In genomic region chr8:124286461-124287124, GRCm38 (mm10) we compare ENCODE assay signal across 8 mouse cellular contexts. TPM values are rescaled to one million over a fixed set of nuclear protein-coding genes. Genes with fewer than 3 reads are reported as not detected.
DNase-seq lines count a peak whose midpoint lies in the region; ATAC-seq and TF ChIP-seq lines count a peak whose summit lies in the region.

No protein-coding gene starts in this region.

- ATAC-seq in liver, embryonic 12.5 days = no peak
- peak; percentile 50; the same call in 1 of the 2 replicates for ATAC-seq in embryonic facial prominence, embryonic 11.5 days (replicated peaks; ENCODE audit: insufficient number of reproducible peaks, low FRiP score, low TSS enrichment, low read depth)
- ATAC-seq in limb, embryonic 14.5 days (ENCODE audit: low FRiP score, low read depth) = peak; percentile 58
- ATAC-seq in stomach, embryonic 16.5 days (ENCODE audit: insufficient read depth, low FRiP score) = peak; percentile 45

- intact Hi-C loops in left cerebral cortex, postnatal 25 days (cut with DNase I) = no loop called here

- no peaks in the 10 kb centered on the region for H3K27me3 ChIP-seq in liver, embryonic 12.5 days (replicated peaks)
- no peaks in the 10 kb centered on the region for H3K27me3 ChIP-seq in embryonic facial prominence, embryonic 11.5 days (ENCODE audit: control insufficient read depth, insufficient read depth, low read length)
- H3K27me3 ChIP-seq in limb, embryonic 14.5 days (ENCODE audit: control insufficient read depth, insufficient read depth, low read length) = no peaks in the 10 kb centered on the region
- H3K27me3 ChIP-seq in stomach, embryonic 16.5 days (ENCODE audit: control insufficient read depth, insufficient read depth, low read length) = no peaks in the 10 kb centered on the region

- 0 out of 2 replicates have a peak overlapping the region, but pooled peaks have one; percentile 20 for H3K27ac ChIP-seq in liver, embryonic 12.5 days
- H3K27ac ChIP-seq in embryonic facial prominence, embryonic 11.5 days (replicated peaks; ENCODE audit: low read depth, low read length) = peak overlapping the region; percentile 74; the same call in 1 of the 2 replicates
- no peak overlapping the region for H3K27ac ChIP-seq in limb, embryonic 14.5 days (replicated peaks; ENCODE audit: low read depth, low read length)
- H3K27ac ChIP-seq in stomach, embryonic 16.5 days (ENCODE audit: low read length) = peak overlapping the region; percentile 42; the same call in 1 of the 2 replicates

- peaks cover 52% of the 10 kb centered on the region for H3K4me1 ChIP-seq in liver, embryonic 12.5 days
- H3K4me1 ChIP-seq in embryonic facial prominence, embryonic 11.5 days (ENCODE audit: control insufficient read depth, insufficient read depth, low read length) = peaks cover 9% of the 10 kb centered on the region
- H3K4me1 ChIP-seq in limb, embryonic 14.5 days (ENCODE audit: control insufficient read depth, insufficient read depth, low read length) = peaks cover 38% of the 10 kb centered on the region
- H3K4me1 ChIP-seq in stomach, embryonic 16.5 days (ENCODE audit: control insufficient read depth, insufficient read depth, low read length) = peaks cover 57% of the 10 kb centered on the region

- no peak overlapping the region for H3K4me3 ChIP-seq in liver, embryonic 12.5 days
- no peak overlapping the region for H3K4me3 ChIP-seq in embryonic facial prominence, embryonic 11.5 days (ENCODE audit: low read depth, low read length)
- H3K4me3 ChIP-seq in limb, embryonic 14.5 days (replicated peaks; ENCODE audit: low read length) = no peak overlapping the region
- H3K4me3 ChIP-seq in stomach, embryonic 16.5 days (replicated peaks; ENCODE audit: low read length) = no peak overlapping the region

- no peak for TF ChIP-seq POLR2A in limb, embryonic 14.5 days (IDR thresholded peaks at IDR 0.05; ENCODE audit: borderline replicate concordance, extremely low read depth, insufficient read depth, insufficient read length)

- no peak overlapping the region for H3K9ac ChIP-seq in liver, embryonic 12.5 days
- peak overlapping the region; percentile 22 for H3K9ac ChIP-seq in embryonic facial prominence, embryonic 11.5 days (replicated peaks; ENCODE audit: low read length)
- H3K9ac ChIP-seq in limb, embryonic 14.5 days (ENCODE audit: low read depth, low read length, severe bottlenecking) = no peak overlapping the region
- peak overlapping the region; percentile 29; the same call in 1 of the 2 replicates for H3K9ac ChIP-seq in stomach, embryonic 16.5 days (ENCODE audit: low read length)

- 60% methylated on average over 4 of the region's 4 CpGs for WGBS in liver, embryonic 12.5 days (ENCODE audit: insufficient replicate concordance)
- WGBS in embryonic facial prominence, embryonic 11.5 days = 57% methylated on average over 4 of the region's 4 CpGs
- 62% methylated on average over 4 of the region's 4 CpGs for WGBS in limb, embryonic 14.5 days
- 55% methylated on average over 4 of the region's 4 CpGs for WGBS in stomach, embryonic 16.5 days

- no peaks in the 10 kb centered on the region for H3K9me3 ChIP-seq in liver, embryonic 12.5 days (replicated peaks)
- H3K9me3 ChIP-seq in embryonic facial prominence, embryonic 11.5 days (replicated peaks; ENCODE audit: control insufficient read depth, low read length) = no peaks in the 10 kb centered on the region
- H3K9me3 ChIP-seq in limb, embryonic 14.5 days (ENCODE audit: control insufficient read depth, low read length) = no peaks in the 10 kb centered on the region
- H3K9me3 ChIP-seq in stomach, embryonic 16.5 days (replicated peaks; ENCODE audit: control insufficient read depth, low read length) = no peaks in the 10 kb centered on the region

- no peak for DNase-seq in liver
- peak; percentile 41 for DNase-seq in embryonic facial prominence, embryonic 11.5 days (ENCODE audit: low spot score)
- DNase-seq in limb, embryonic 14.5 days (ENCODE audit: low spot score) = peak; percentile 52
- DNase-seq in spleen, adult 18-20 months = no peak
- DNase-seq in left cerebral cortex, postnatal 25 days (ENCODE audit: low spot score in 2 of 2) = no peak
- no peak for DNase-seq in right cerebral cortex, adult 2 months (ENCODE audit: low spot score in 2 of 2)

- no peaks in the 10 kb centered on the region for H3K36me3 ChIP-seq in liver, embryonic 12.5 days
- H3K36me3 ChIP-seq in embryonic facial prominence, embryonic 11.5 days (replicated peaks; ENCODE audit: control insufficient read depth, insufficient read depth, low read depth, low read length) = no peaks in the 10 kb centered on the region
- no peaks in the 10 kb centered on the region for H3K36me3 ChIP-seq in limb, embryonic 14.5 days (ENCODE audit: control insufficient read depth, insufficient read depth, low read length)
- no peaks in the 10 kb centered on the region for H3K36me3 ChIP-seq in stomach, embryonic 16.5 days (ENCODE audit: control insufficient read depth, insufficient read depth, low read length)

- H3K4me2 ChIP-seq in liver, embryonic 12.5 days = no peak overlapping the region
- no peak overlapping the region for H3K4me2 ChIP-seq in embryonic facial prominence, embryonic 11.5 days (ENCODE audit: low read depth, low read length)
- H3K4me2 ChIP-seq in limb, embryonic 14.5 days (replicated peaks; ENCODE audit: low read depth, low read length, severe bottlenecking) = no peak overlapping the region
- no peak overlapping the region for H3K4me2 ChIP-seq in stomach, embryonic 16.5 days (ENCODE audit: low read depth, low read length)

RNA-seq across cellular contexts. Expression of gene Galnt2, which starts 55.4 kb away (rescaled TPM):
- 36.6 and 37.5 TPM in 2 replicates for polyA plus RNA-seq in liver, embryonic 12.5 days (2016; fragmentation: Nextera tagmentation; extraction: Ambion mirVana)
- polyA plus RNA-seq in embryonic facial prominence, embryonic 11.5 days (2014; fragmentation: Nextera tagmentation; extraction: Ambion mirVana) = 52.5 and 54.7 TPM in 2 replicates
- polyA plus RNA-seq in limb, embryonic 14.5 days (2012; rRNA removed) = 34.9 and 37.8 TPM in 2 replicates
- polyA plus RNA-seq in limb, embryonic 14.5 days (2014; fragmentation: Nextera tagmentation; extraction: Ambion mirVana) = 66.9 and 76.1 TPM in 2 replicates
- 47.4 and 49.3 TPM in 2 replicates for polyA plus RNA-seq in stomach, embryonic 16.5 days (2015; fragmentation: Nextera tagmentation; extraction: Ambion mirVana)
- 10 to 100 TPM; 41.0 to 59.6 TPM for total RNA-seq in left cerebral cortex, postnatal 25 days (2021)

Comparison
In these comparisons a context has a peak if more than half of its experiments do, and no peak if none do; other contexts are left out.
1. H3K9ac ChIP-seq: peak in embryonic facial prominence, embryonic 11.5 days (single experiment) and stomach, embryonic 16.5 days (single experiment); none in liver, embryonic 12.5 days (single experiment) and limb, embryonic 14.5 days (single experiment).
2. DNase-seq: peak in embryonic facial prominence, embryonic 11.5 days (single experiment) and limb, embryonic 14.5 days (single experiment); none in liver (single experiment), spleen, adult 18-20 months (0 of 2), left cerebral cortex, postnatal 25 days (0 of 2) and right cerebral cortex, adult 2 months (0 of 2).